Mouse (Mus musculus): ENCODE measurements around the gene Homer3. TPM values are rescaled to one million over a fixed set of nuclear protein-coding genes. Genes with fewer than 3 reads are reported as not detected.

Homer3 gene
- polyA plus RNA-seq, 2 experiments from 2014 or later = 0.66 TPM; not detected in 1

DNA sequence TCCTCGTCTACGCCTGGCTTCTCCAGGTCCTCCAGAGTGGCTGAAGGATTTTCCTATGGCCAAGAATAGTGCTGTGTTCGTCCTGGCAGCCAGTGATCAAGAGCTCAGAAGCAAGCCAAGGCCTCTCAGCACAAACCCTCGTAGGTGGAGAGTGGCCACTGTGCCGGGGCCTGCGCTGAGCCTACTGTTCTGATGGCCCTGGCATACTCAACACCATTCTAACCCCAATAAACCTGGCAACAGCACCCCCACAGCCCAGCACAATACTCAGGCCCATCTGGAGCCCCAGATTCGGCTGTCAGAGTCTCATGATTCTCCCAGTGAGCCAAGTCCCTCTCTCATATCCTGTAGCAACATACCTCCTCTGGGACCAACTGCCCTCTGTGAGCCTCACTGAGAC is 58.0 kb downstream of the Homer3 start:
- ATAC-seq = no peak

DNA sequence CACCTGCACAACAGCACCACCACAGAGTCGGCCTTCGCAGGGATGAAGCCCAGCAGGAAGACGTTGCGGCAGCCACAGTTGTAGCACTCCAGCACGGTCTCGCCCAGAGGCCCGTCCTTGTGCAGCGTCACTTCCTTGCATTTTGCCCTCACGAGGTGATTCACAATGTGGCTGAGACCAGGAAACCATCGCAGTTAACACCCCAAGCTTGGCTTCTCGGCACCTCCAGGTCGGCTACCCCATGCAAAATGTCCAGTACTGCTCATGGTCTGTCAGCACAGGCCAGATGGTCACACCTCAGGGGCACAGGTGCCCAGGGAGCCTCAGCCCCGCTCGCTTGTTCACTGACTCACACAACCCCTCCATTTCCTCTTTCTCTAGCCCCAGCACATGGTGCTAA is 59.4 kb downstream of the Homer3 start:
- ATAC-seq = no peak

DNA sequence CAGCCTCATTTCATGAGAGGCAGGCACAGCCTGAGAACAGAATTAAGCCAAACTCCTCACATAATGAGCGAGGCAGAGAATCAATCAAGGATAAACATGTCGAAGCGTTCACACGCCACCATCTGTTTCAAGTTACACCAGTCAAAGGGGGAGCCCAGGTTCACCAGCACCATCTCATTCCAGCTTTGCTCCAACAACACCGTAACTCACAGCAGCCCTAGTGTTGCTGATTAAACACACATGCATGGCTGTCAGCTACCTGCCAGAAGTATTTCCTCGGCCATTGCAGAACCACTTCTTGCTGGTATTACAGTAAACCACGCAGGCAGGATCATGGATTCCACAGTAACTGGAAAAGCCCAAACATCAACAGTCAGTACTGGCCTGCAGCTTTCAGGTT is 60.4 kb downstream of the Homer3 start:
- ATAC-seq = no peak

DNA sequence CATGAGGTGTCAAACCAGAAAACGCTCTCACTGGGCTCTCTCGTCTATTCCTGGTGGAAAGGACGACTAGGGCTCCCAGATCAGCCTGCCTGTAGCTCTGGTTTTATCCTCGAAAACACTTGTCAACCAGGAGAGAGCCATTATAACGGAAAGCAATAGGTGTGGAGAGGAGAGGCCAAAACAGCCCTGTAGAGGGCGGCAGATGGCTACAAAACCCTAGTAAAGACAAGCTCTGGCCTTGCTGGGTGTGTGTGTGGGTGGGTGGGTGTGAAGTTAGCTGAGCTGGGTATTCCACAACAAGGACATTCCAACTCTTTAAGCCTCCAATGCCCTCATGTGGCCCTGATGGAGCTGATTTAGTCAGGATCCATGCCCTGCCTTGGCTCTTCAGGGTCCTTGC is 61.1 kb downstream of the Homer3 start:
- peak; percentile 36 for ATAC-seq

Other genes starting within 250 kb of the Homer3 start
- gene Mau2, start 240.1 kb upstream of the Homer3 start, polyA plus RNA-seq (2017; shearing (Covaris generic)) = 10 to 100 TPM; 36.4 to 50.1 TPM
- gene Sugp1, start 240.0 kb upstream of the Homer3 start, polyA plus RNA-seq (2017; shearing (Covaris generic)) = 10 to 100 TPM; 45.0 to 46.4 TPM
- under 1 TPM; 0.34 to 0.69 TPM for gene Tm6sf2, start 209.9 kb upstream of the Homer3 start, polyA plus RNA-seq (2017; shearing (Covaris generic))
- gene Hapln4, start 199.4 kb upstream of the Homer3 start, polyA plus RNA-seq (2017; shearing (Covaris generic)) = not detected
- not detected for gene Ncan, start 162.0 kb upstream of the Homer3 start, polyA plus RNA-seq (2017; shearing (Covaris generic))
- 10 to 100 TPM; 34.3 to 56.0 TPM for gene Nr2c2ap, start 151.5 kb upstream of the Homer3 start, polyA plus RNA-seq (2017; shearing (Covaris generic))
- 10 to 100 TPM; 36.2 to 58.5 TPM for gene Rfxank, start 143.7 kb upstream of the Homer3 start, polyA plus RNA-seq (2017; shearing (Covaris generic))
- gene Borcs8, start 143.3 kb upstream of the Homer3 start, polyA plus RNA-seq (2017; shearing (Covaris generic)) = 100 to 1,000 TPM in 1 of 2 experiments, 10 to 100 TPM in 1; 98.5 to 112 TPM
- not detected for gene Mef2b, start 143.1 kb upstream of the Homer3 start, polyA plus RNA-seq (2017; shearing (Covaris generic))
- 10 to 100 TPM; 17.4 to 27.3 TPM for gene Tmem161a, start 110.5 kb upstream of the Homer3 start, polyA plus RNA-seq (2017; shearing (Covaris generic))
- gene Slc25a42, start 70.5 kb upstream of the Homer3 start, polyA plus RNA-seq (2017; shearing (Covaris generic)) = 1 to 10 TPM; 4.9 to 6.3 TPM
- gene Sugp2, start 48.6 kb upstream of the Homer3 start, polyA plus RNA-seq (2017; shearing (Covaris generic)) = 10 to 100 TPM; 18.7 to 23.3 TPM
- gene Armc6, start 48.4 kb upstream of the Homer3 start, polyA plus RNA-seq (2017; shearing (Covaris generic)) = 1 to 10 TPM; 6.6 to 7.6 TPM
- 10 to 100 TPM; 44.3 to 46.8 TPM for gene Ddx49, start 19.7 kb downstream of the Homer3 start, polyA plus RNA-seq (2017; shearing (Covaris generic))
- gene Cope, start 19.7 kb downstream of the Homer3 start, polyA plus RNA-seq (2017; shearing (Covaris generic)) = 100 to 1,000 TPM; 312 to 332 TPM
- gene Cers1, start 32.9 kb downstream of the Homer3 start, polyA plus RNA-seq (2017; shearing (Covaris generic)) = not detected
- gene Gdf1, start 47.0 kb downstream of the Homer3 start, polyA plus RNA-seq (2017; shearing (Covaris generic)) = under 1 TPM in 1 of 2 experiments, not detected in 1; 0.79 TPM
- 10 to 100 TPM; 12.1 to 15.3 TPM for gene Upf1, start 70.5 kb downstream of the Homer3 start, polyA plus RNA-seq (2017; shearing (Covaris generic))
- under 1 TPM in 1 of 2 experiments, not detected in 1; 0.95 TPM for gene Comp, start 90.7 kb downstream of the Homer3 start, polyA plus RNA-seq (2017; shearing (Covaris generic))
- gene Crtc1, start 156.8 kb downstream of the Homer3 start, polyA plus RNA-seq (2017; shearing (Covaris generic)) = 1 to 10 TPM; 7.1 to 8.4 TPM
- 1 to 10 TPM; 7.2 to 9.5 TPM for gene Klhl26, start 194.1 kb downstream of the Homer3 start, polyA plus RNA-seq (2017; shearing (Covaris generic))
- under 1 TPM in 1 of 2 experiments, not detected in 1; 0.22 TPM for gene Tmem59l, start 204.5 kb downstream of the Homer3 start, polyA plus RNA-seq (2017; shearing (Covaris generic))
- not detected for gene Crlf1, start 210.3 kb downstream of the Homer3 start, polyA plus RNA-seq (2017; shearing (Covaris generic))
- 10 to 100 TPM; 89.0 to 95.4 TPM for gene Rex1bd, start 223.9 kb downstream of the Homer3 start, polyA plus RNA-seq (2017; shearing (Covaris generic))
- gene Uba52, start 228.0 kb downstream of the Homer3 start, polyA plus RNA-seq (2017; shearing (Covaris generic)) = 1,000 to 10,000 TPM; 3,631 to 4,013 TPM
- gene Fkbp8, start 244.9 kb downstream of the Homer3 start, polyA plus RNA-seq (2017; shearing (Covaris generic)) = 100 to 1,000 TPM; 131 to 163 TPM
- 100 to 1,000 TPM; 176 to 180 TPM for gene Kxd1, start 245.1 kb downstream of the Homer3 start, polyA plus RNA-seq (2017; shearing (Covaris generic))